Mouse (Mus musculus) hindbrain, embryonic 15.5 days (tissue): ENCODE measurements at regions not wholly inside any gene's neighbourhood (a gene's known extent, or its start where the extent isn't known, plus 50 kb on each side); places are given as distances from the start of the nearest gene placed in this dataset.

ENCODE experiments used
- ATAC-seq: fragments of 200-750 bp; cut with Nextera tagmentation; 2 replicates; pipeline ENCODE4 v1.8.0; 2017; ENCODE audit warnings: low read depth, moderate number of reproducible peaks, moderate TSS enrichment; ENCODE audit not compliant: low FRiP score
- H3K27ac ChIP-seq: fragments of 300-500 bp; sonication (generic); replicated peaks from 2 replicates; pipeline ENCODE4 v1.5.1; 2015; ENCODE audit warnings: mild to moderate bottlenecking, inconsistent platforms
- H3K27me3 ChIP-seq: fragments of 300-500 bp; sonication (generic); 2 replicates; pipeline ENCODE4 v1.6.1; 2015; ENCODE audit warnings: control low read depth, inconsistent platforms
- H3K36me3 ChIP-seq: fragments of 300-500 bp; sonication (generic); 2 replicates; pipeline ENCODE4 v1.6.1; 2015; ENCODE audit warnings: control low read depth, inconsistent platforms
- H3K4me1 ChIP-seq: fragments of 300-500 bp; sonication (generic); replicated peaks from 2 replicates; pipeline ENCODE4 v1.6.1; 2015; ENCODE audit warnings: control low read depth, inconsistent platforms
- H3K4me2 ChIP-seq: fragments of 300-500 bp; sonication (generic); 2 replicates; pipeline ENCODE4 v1.6.1; 2015; ENCODE audit warnings: moderate library complexity, mild to moderate bottlenecking, inconsistent platforms
- H3K4me3 ChIP-seq: fragments of 300-500 bp; sonication (generic); 2 replicates; pipeline ENCODE4 v1.5.1; 2015; ENCODE audit warnings: mild to moderate bottlenecking, inconsistent platforms
- H3K9ac ChIP-seq: fragments of 300-500 bp; sonication (generic); 2 replicates; pipeline ENCODE4 v1.6.1; 2015; ENCODE audit warnings: inconsistent platforms
- H3K9me3 ChIP-seq: fragments of 300-500 bp; sonication (generic); 2 replicates; pipeline ENCODE4 v1.6.1; 2016; ENCODE audit warnings: control low read depth, inconsistent platforms
- WGBS: fragments of 180-500 bp; shearing (Covaris S2); methylation state at CpG from one replicate; pipeline ENCODE4 v1.1.7; 2015; 5-methylcytosine and 5-hydroxymethylcytosine counted together

DNA sequence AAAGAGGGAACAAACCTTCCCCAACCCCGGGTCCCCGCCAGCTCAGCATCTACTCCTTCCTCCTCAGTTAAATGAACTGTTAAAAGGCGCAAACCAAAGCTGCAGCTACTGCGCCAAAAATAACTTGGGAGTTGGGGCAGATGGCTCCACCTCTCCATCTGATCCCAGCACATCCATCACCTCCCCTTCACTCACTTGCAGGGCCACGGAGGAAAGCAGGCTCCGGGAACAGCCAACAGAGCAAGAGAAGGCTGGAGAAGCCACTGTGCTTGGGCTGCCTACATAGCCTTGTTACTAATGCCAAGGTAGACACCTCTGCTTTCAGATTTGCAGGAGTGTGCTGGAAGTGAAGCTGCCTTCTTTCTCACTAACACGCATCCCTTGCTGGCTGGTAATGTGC is 171.8 kb upstream of the Gm765 start:
- no peaks in the 10 kb centered on the region for H3K9me3 ChIP-seq
- H3K4me3 ChIP-seq, result no peak overlapping the region
- no peak overlapping the region for H3K27ac ChIP-seq
- H3K4me2 ChIP-seq, result no peak overlapping the region
- H3K9ac ChIP-seq, result no peak overlapping the region
- no peaks in the 10 kb centered on the region for H3K4me1 ChIP-seq
- H3K27me3 ChIP-seq, result 0 out of 2 replicates have a peak, but pooled peaks cover 2% of the 10 kb centered on the region
- ATAC-seq, result no peak
- no peaks in the 10 kb centered on the region for H3K36me3 ChIP-seq
- WGBS, result 65% methylated on average over 7 of the region's 7 CpGs

DNA sequence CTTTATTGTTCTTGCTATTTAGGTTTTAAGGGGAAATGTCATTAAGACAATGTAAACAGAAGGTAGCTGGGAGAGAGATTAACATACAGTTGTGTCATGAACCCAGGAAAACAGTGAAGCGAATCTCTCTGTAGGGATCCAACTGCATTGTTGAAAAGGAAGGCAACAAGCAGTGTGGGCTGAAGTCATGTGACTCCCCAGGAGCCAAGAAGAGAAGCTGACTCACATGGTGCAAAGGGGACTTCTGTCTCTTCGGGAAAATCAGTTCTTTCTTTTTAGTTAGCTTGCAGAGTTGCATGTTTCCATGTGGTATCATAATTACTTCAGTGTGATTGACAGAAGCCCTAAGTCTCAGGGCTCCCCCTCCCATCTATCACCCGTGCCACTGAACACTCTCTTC is 170.7 kb upstream of the Gm765 start:
- ATAC-seq, result no peak
- Histone ChIP-seq H3K27ac (no peak overlapping the region), H3K27me3 (0 out of 2 replicates have a peak, but pooled peaks cover 2% of the 10 kb centered on the region), H3K36me3 (no peaks in the 10 kb centered on the region), H3K9ac (no peak overlapping the region), H3K4me2 (no peak overlapping the region), H3K4me1 (no peaks in the 10 kb centered on the region), H3K4me3 (no peak overlapping the region), H3K9me3 (no peaks in the 10 kb centered on the region)
- 20% methylated on average over 3 of the region's 3 CpGs for WGBS

DNA sequence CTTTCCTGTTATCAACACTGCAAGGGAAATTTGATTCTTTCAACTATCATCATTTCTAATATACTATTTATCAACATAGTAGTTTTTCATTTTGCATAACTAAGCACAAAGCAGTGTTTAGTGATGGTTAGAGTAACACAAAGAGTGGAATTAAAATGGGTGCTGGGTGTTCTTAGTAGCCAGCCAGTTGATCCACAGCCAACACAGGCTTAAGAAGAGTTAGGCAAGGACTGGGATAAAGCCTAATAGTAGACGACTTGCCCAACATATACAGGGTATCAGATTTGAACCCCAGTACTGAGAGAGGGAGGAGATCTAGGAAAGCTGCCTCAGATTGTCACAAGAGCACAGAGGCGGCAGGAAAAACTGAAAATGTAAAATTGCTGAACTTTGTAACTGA is 160.2 kb upstream of the Gm765 start:
- Histone ChIP-seq H3K27ac (no peak overlapping the region), H3K4me3 (no peak overlapping the region), H3K36me3 (no peaks in the 10 kb centered on the region), H3K27me3 (no peaks in the 10 kb centered on the region), H3K4me2 (no peak overlapping the region), H3K9ac (no peak overlapping the region), H3K9me3 (no peaks in the 10 kb centered on the region), H3K4me1 (no peaks in the 10 kb centered on the region)
- no peak for ATAC-seq
- WGBS, result 90% methylated on average over 2 of the region's 2 CpGs

DNA sequence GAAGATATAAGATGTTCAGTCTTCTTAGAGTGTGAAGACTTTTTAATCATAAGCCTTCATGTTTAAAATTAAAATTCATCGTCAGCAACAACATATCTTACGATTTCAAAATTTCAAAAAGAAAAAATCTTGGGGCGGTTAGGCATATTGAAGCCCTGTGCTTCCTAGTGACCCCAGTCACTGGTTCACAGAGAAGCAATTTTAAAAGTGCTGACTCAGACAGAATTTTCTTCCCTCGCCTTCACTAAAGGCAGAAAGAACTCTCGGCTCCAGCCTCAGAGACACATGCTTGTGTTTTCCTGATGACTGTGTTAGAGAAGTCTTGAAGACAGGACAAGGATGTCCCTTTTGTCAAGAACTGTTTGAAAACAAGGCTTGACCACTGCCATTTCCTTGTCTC is 157.2 kb upstream of the Gm765 start:
- Histone ChIP-seq H3K4me1 (no peaks in the 10 kb centered on the region), H3K27me3 (no peaks in the 10 kb centered on the region), H3K27ac (no peak overlapping the region), H3K4me3 (no peak overlapping the region), H3K9ac (no peak overlapping the region), H3K9me3 (no peaks in the 10 kb centered on the region), H3K36me3 (no peaks in the 10 kb centered on the region), H3K4me2 (no peak overlapping the region)
- 71% methylated on average over 5 of the region's 5 CpGs for WGBS
- no peak for ATAC-seq

DNA sequence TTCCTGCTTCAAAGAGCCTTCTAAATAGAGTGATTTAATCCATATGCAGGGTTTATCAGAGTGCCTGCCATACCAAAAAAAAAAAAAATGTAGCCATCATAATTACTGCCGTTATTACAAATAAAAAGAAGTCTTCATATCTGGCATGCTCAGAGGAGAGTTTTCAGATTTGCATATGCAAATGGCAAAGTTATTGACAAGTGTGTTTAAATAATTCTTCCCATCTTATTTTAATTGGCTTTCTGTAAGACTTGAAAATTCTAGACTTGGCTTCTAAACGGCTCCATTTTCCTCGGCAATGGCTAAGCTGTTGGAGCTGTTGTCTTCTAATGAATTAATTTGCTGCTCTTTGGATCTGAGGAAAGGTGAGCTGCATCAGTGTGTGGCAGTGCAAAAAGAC is 144.1 kb upstream of the Gm765 start:
- Histone ChIP-seq H3K9ac (no peak overlapping the region), H3K36me3 (no peaks in the 10 kb centered on the region), H3K4me2 (no peak overlapping the region), H3K9me3 (no peaks in the 10 kb centered on the region), H3K27ac (no peak overlapping the region), H3K27me3 (no peaks in the 10 kb centered on the region), H3K4me1 (no peaks in the 10 kb centered on the region), H3K4me3 (no peak overlapping the region)
- ATAC-seq, result no peak
- 78% methylated on average over 3 of the region's 3 CpGs for WGBS

DNA sequence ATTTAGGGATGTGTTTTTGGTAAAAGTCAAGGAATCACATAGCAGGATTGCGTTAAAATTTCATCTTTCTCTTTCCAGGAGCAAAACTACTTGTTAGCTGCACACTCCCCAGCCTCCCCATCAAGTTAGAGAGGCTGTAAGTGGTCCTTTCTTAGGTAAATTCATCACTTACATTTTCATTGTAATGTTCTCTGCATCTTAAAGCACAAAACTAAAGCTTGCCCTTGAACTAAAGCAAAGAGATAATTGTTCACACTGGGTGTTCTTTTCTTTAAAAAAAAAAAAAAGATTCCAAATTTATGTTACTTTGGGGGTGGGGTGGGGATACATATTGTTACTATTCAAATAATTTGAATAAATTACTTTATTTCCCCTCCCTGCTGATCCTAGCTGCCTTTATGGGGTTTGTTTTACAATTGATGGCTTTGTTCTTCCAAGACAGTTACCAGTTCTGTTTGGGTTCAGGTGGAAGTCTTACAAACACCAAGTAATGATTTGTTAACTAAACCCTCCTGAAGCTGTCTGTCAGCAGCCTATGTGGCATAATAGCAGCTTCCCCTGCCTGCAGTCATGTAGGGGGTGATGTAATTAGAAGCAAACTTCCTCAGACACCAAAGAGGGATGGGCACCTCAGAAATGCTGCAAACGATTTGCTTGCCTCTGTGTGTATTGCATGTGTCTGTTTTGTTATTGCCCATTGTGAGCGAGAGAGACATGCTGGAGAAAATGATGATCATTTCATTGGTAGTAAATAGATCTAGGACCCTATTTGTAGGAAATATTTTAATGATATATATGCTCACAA is 141.0 kb upstream of the Gm765 start:
- ATAC-seq, result no peak
- 47% methylated on average over 3 of the region's 3 CpGs for WGBS

DNA sequence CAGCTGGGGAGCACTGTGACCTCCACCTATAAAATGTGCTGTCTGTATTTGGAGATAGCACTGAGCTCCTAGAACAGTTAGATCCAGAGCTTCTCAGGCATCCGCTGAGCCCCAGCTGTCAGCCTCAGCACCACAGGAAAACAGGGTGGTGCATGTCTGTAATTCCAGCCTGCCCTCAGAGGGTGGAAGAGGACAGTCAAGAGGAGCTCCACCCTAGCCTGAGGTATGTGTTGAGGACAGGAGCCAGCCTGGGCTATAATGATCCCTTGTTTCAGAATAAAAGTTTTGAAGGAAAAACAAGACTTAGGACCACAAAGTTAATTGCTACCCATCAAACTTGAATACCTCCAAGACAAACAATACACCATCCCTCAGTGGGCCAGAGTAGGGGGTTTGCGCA is 139.8 kb upstream of the Gm765 start:
- Histone ChIP-seq H3K9ac (no peak overlapping the region), H3K27me3 (no peaks in the 10 kb centered on the region), H3K9me3 (no peaks in the 10 kb centered on the region), H3K4me1 (no peaks in the 10 kb centered on the region), H3K4me3 (no peak overlapping the region), H3K36me3 (no peaks in the 10 kb centered on the region), H3K4me2 (no peak overlapping the region), H3K27ac (no peak overlapping the region)
- no peak for ATAC-seq
- WGBS, result 86% methylated on average over 2 of the region's 2 CpGs

More for the DNA sequence above, 141.0 kb upstream of the Gm765 start:
- no peak overlapping the region for H3K4me2 ChIP-seq
- H3K27me3 ChIP-seq, result no peaks in the 10 kb centered on the region
- no peak overlapping the region for H3K27ac ChIP-seq
- H3K36me3 ChIP-seq, result no peaks in the 10 kb centered on the region
- H3K9ac ChIP-seq, result no peak overlapping the region
- H3K9me3 ChIP-seq, result no peaks in the 10 kb centered on the region
- no peak overlapping the region for H3K4me3 ChIP-seq
- H3K4me1 ChIP-seq, result no peaks in the 10 kb centered on the region

DNA sequence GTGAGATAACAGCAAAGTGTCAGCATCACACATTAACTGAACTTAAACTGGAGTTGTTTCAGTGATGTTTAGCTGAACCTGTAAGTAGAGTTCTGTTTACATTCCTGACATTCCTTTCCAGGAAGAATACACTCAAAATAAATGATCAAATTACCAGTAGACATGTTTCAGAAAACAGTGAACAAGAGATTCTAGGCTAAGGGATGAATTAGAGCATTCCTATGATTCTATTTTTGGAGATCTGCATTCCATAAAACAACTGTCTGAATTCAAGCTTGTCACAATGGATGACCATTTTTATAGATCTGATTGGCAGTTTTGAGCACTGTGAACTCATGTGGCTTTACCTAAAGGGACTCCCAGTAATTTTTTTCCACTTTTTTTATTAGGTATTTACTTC is 125.0 kb upstream of the Gm765 start:
- ATAC-seq, result no peak
- Histone ChIP-seq H3K9ac (no peak overlapping the region), H3K9me3 (no peaks in the 10 kb centered on the region)

DNA sequence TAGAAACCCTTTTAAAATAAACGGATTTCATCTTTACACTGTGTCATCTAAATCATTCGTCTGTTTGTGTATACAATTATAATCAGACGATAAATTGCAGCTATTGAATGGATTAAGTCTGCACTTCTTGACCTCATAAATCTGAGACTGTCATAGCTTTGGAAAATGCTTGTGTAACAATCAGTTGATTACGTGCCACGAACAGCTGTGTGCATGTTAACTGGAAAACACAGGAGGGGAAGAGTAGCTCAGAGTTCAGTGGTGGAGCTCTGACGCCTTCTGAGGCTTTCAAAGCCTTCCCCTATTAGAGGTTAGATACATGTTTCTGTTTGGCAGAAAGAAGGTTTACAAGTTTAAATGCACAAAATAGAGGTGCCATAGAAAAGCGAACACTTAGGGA is 109.7 kb upstream of the Gm765 start:
- Histone ChIP-seq H3K9me3 (no peaks in the 10 kb centered on the region), H3K27me3 (no peaks in the 10 kb centered on the region), H3K36me3 (no peaks in the 10 kb centered on the region), H3K4me3 (no peak overlapping the region), H3K4me2 (no peak overlapping the region), H3K27ac (no peak overlapping the region), H3K4me1 (no peaks in the 10 kb centered on the region), H3K9ac (no peak overlapping the region)
- 65% methylated on average over 7 of the region's 7 CpGs for WGBS
- ATAC-seq, result no peak

More for the DNA sequence above, 125.0 kb upstream of the Gm765 start:
- Histone ChIP-seq H3K36me3 (no peaks in the 10 kb centered on the region), H3K27ac (no peak overlapping the region), H3K4me3 (no peak overlapping the region), H3K4me1 (no peaks in the 10 kb centered on the region), H3K4me2 (no peak overlapping the region), H3K27me3 (no peaks in the 10 kb centered on the region)

DNA sequence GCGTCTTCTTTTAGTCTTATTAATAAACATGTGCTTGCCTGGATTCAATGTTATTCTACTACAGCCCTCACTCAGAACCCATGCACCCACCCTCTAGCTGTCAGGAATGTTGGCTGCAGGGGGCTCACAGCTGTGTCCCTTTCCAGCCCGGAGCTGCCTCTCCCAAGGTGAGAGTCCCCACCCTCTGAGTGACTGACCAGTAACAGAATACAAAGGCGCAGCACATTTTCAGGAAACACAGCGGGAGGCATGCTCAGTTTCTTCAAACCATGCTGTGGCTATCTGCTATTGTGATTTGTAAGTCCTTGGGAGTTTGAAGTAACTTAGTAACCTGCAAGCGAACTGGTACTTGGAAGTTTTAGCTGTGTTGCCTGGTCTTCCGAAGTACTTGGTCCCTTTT is 93.1 kb upstream of the Gm765 start:
- no peaks in the 10 kb centered on the region for H3K36me3 ChIP-seq
- H3K27ac ChIP-seq, result no peak overlapping the region
- no peak overlapping the region for H3K4me3 ChIP-seq
- 0 out of 2 replicates have a peak, but pooled peaks cover 3% of the 10 kb centered on the region for H3K4me1 ChIP-seq
- WGBS, result 22% methylated on average over 6 of the region's 6 CpGs
- 0 out of 2 replicates have a peak overlapping the region, but pooled peaks have one; percentile 15 for H3K4me2 ChIP-seq
- H3K9ac ChIP-seq, result no peak overlapping the region
- ATAC-seq, result no peak
- no peaks in the 10 kb centered on the region for H3K27me3 ChIP-seq
- no peaks in the 10 kb centered on the region for H3K9me3 ChIP-seq

DNA sequence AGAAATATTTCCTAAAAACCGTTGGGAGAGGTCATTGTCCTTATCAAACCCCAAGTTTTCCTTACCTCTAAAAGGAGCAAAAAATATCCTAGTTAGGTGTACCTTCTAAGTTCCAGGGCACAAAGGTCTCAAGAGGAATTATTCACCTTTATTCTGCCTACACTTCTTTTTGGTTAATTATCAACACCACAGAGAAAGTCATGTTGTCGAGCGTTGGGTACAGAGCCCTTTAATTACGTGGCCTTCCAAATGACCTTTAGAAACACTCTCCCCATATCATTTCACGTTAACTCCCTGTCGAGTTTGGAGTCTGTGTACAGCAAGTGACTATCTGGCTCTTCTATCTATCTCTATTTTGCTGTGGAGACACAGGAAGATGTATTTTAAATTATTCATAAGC is 90.7 kb upstream of the Gm765 start:
- WGBS, result 42% methylated on average over 6 of the region's 6 CpGs
- no peak overlapping the region for H3K4me2 ChIP-seq
- ATAC-seq, result no peak

DNA sequence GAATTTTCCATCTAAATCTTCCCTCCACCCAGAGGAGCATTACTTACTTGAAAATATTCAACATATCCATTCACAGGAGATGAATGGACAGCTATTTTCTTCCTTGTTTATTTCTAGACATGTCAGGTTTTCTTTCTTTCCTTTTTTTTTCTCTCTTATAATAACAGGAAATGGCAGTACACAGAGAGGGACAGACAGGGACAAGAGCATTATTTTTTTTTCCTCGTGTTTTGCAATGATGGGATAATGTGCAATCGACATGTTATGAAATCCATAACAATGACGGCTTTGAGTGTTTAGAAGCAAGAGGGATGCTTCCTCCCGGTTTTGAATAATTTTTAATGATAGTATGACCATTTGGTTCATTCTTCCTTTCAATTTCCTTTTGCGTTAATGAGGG is 86.6 kb upstream of the Gm765 start:
- no peak for ATAC-seq
- Histone ChIP-seq H3K9me3 (no peaks in the 10 kb centered on the region), H3K4me2 (no peak overlapping the region), H3K27me3 (no peaks in the 10 kb centered on the region), H3K4me3 (no peak overlapping the region), H3K9ac (no peak overlapping the region), H3K36me3 (no peaks in the 10 kb centered on the region), H3K4me1 (0 out of 2 replicates have a peak, but pooled peaks cover 3% of the 10 kb centered on the region), H3K27ac (no peak overlapping the region)
- 77% methylated on average over 5 of the region's 5 CpGs for WGBS

More for the DNA sequence above, 90.7 kb upstream of the Gm765 start:
- H3K36me3 ChIP-seq, result no peaks in the 10 kb centered on the region
- H3K9me3 ChIP-seq, result no peaks in the 10 kb centered on the region
- no peaks in the 10 kb centered on the region for H3K27me3 ChIP-seq
- H3K4me3 ChIP-seq, result no peak overlapping the region
- H3K9ac ChIP-seq, result no peak overlapping the region
- 0 out of 2 replicates have a peak, but pooled peaks cover 3% of the 10 kb centered on the region for H3K4me1 ChIP-seq
- H3K27ac ChIP-seq, result no peak overlapping the region

DNA sequence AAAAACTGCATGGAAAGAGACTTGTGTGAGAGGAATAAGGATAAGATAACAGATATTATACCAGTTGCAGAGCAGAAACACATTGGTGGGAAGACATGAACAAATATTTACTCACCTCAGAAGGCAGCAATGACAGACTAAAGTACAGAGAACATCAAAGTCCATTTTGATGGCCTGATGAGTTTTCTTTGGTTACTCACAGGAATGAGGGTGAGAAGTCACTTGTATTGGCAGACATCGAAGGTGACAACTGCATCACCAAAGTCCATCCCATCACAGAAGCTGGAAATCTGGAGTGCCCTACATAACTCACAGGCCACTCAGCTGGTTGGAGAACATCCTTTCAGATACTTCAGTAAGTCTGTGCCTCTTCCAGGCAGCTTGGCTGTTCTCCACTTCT is 60.1 kb upstream of the Gm765 start:
- no peak for ATAC-seq
- no peaks in the 10 kb centered on the region for H3K27me3 ChIP-seq
- no peak overlapping the region for H3K4me3 ChIP-seq
- 90% methylated on average over 1 of the region's 1 CpGs for WGBS
- no peak overlapping the region for H3K9ac ChIP-seq
- H3K4me1 ChIP-seq, result no peaks in the 10 kb centered on the region
- no peaks in the 10 kb centered on the region for H3K36me3 ChIP-seq
- no peak overlapping the region for H3K4me2 ChIP-seq
- H3K27ac ChIP-seq, result no peak overlapping the region
- no peaks in the 10 kb centered on the region for H3K9me3 ChIP-seq
